Mouse (Mus musculus) spleen, adult 2 months (tissue): Measurements from ENCODE around the gene Foxl1. TPM values are rescaled to one million over a fixed set of nuclear protein-coding genes. Genes with fewer than 3 reads are reported as not detected.

Experiments used
- DNase-seq, 2 experiments: peaks; one replicate each; pipeline versions ENCODE4 v3.0.0 to v3.0.0-alpha.2; 2012 to 2021; ENCODE audit warnings: low spot score in 2 of 2, low read depth in 1 of 2
- H3K27ac ChIP-seq: fragments of 200-500 bp; 2 replicates; pipeline ENCODE4 v1.5.1; 2012; ENCODE audit warnings: low read length, inconsistent platforms; ENCODE audit not compliant: insufficient read depth
- H3K27me3 ChIP-seq: fragments of 200-500 bp; 2 replicates; pipeline ENCODE4 v1.6.1; 2012; ENCODE audit warnings: mild to moderate bottlenecking, moderate library complexity, low read length, inconsistent platforms; ENCODE audit not compliant: control insufficient read depth, insufficient read depth
- H3K36me3 ChIP-seq: fragments of 200-500 bp; 2 replicates; pipeline ENCODE4 v1.6.1; 2012; ENCODE audit warnings: mild to moderate bottlenecking, low read length, inconsistent platforms; ENCODE audit not compliant: control insufficient read depth, insufficient read depth
- H3K4me1 ChIP-seq: fragments of 200-500 bp; 2 replicates; pipeline ENCODE4 v1.6.1; 2011; ENCODE audit warnings: inconsistent platforms; ENCODE audit not compliant: control insufficient read depth, insufficient read depth, insufficient read length
- H3K4me3 ChIP-seq: fragments of 200-500 bp; 2 replicates; pipeline ENCODE4 v1.5.1; 2011; ENCODE audit warnings: mild to moderate bottlenecking, inconsistent platforms; ENCODE audit not compliant: insufficient read depth, insufficient read length; ENCODE audit errors: extremely low read depth
- CTCF ChIP-seq: fragments of 200-500 bp; IDR thresholded peaks from 2 replicates; pipeline ENCODE4 v1.5.1; 2011; ENCODE audit warnings: mild to moderate bottlenecking, inconsistent platforms; ENCODE audit not compliant: insufficient read depth, insufficient read length, insufficient replicate concordance; ENCODE audit errors: extremely low read depth
- POLR2A ChIP-seq: fragments of 200-500 bp; IDR thresholded peaks from 2 replicates; pipeline ENCODE4 v1.6.1; 2011; ENCODE audit warnings: low read depth, low read length, inconsistent platforms
- WGBS: fragments of 180-500 bp; shearing (Covaris S2); methylation state at CpG from one replicate; pipeline ENCODE4 v1.1.7; 2018; 5-methylcytosine and 5-hydroxymethylcytosine counted together
- polyA plus RNA-seq: library from polyadenylated mRNA; depleted of rRNA; stranded (reverse); fragments of >200 nt; gene quantifications from 2 replicates; pipeline ENCODE4 v1.2.3, GENCODE M21; 2012

Gene Foxl1
- polyA plus RNA-seq, 1 experiment: not detected

GRCm38 (mm10) chr8:121125311-121125876, 2.3 kb upstream of the Foxl1 start:
- no peak for DNase-seq
- 4% methylated on average over 35 of the region's 36 CpGs for WGBS
- Histone ChIP-seq H3K36me3 (no peaks in the 10 kb centered on the region), H3K27ac (no peak overlapping the region), H3K27me3 (peaks cover 33% of the 10 kb centered on the region), H3K4me1 (no peaks in the 10 kb centered on the region), H3K4me3 (no peak overlapping the region)
- TF ChIP-seq POLR2A (no peak), CTCF (no peak)

GRCm38 (mm10) chr8:121126191-121126590, 1.5 kb upstream of the Foxl1 start:
- TF ChIP-seq CTCF: no peak
- no peak for TF ChIP-seq POLR2A
- H3K4me3 ChIP-seq: no peak overlapping the region
- no peak overlapping the region for H3K27ac ChIP-seq
- H3K27me3 ChIP-seq: peaks cover 32% of the 10 kb centered on the region
- no peaks in the 10 kb centered on the region for H3K36me3 ChIP-seq
- 17% methylated on average over 6 of the region's 6 CpGs for WGBS
- no peak for DNase-seq
- no peaks in the 10 kb centered on the region for H3K4me1 ChIP-seq

GRCm38 (mm10) chr8:121126694-121127093, 1.0 kb upstream of the Foxl1 start:
- H3K27me3 ChIP-seq: peaks cover 30% of the 10 kb centered on the region
- no peak for DNase-seq
- no peaks in the 10 kb centered on the region for H3K4me1 ChIP-seq
- TF ChIP-seq POLR2A (no peak), CTCF (no peak)
- H3K36me3 ChIP-seq: no peaks in the 10 kb centered on the region
- 23% methylated on average over 6 of the region's 6 CpGs for WGBS
- no peak overlapping the region for H3K4me3 ChIP-seq
- H3K27ac ChIP-seq: no peak overlapping the region

GRCm38 (mm10) chr8:121127291-121127701, 444 bp upstream of the Foxl1 start:
- H3K27me3 ChIP-seq: peaks cover 27% of the 10 kb centered on the region
- H3K27ac ChIP-seq: no peak overlapping the region
- no peaks in the 10 kb centered on the region for H3K4me1 ChIP-seq
- no peak for DNase-seq
- WGBS: 15% methylated on average over 11 of the region's 11 CpGs
- H3K4me3 ChIP-seq: no peak overlapping the region
- TF ChIP-seq CTCF (no peak), POLR2A (no peak)
- H3K36me3 ChIP-seq: no peaks in the 10 kb centered on the region

GRCm38 (mm10) chr8:121128531-121129264, 958 bp downstream of the Foxl1 start:
- no peak for DNase-seq
- no peak for TF ChIP-seq POLR2A
- no peak for TF ChIP-seq CTCF
- no peak overlapping the region for H3K4me3 ChIP-seq
- H3K36me3 ChIP-seq: no peaks in the 10 kb centered on the region
- H3K4me1 ChIP-seq: no peaks in the 10 kb centered on the region
- WGBS: 9% methylated on average over 54 of the region's 55 CpGs
- H3K27me3 ChIP-seq: peaks cover 24% of the 10 kb centered on the region
- H3K27ac ChIP-seq: no peak overlapping the region

GRCm38 (mm10) chr8:121129265-121129940, 1.7 kb downstream of the Foxl1 start:
- 28% methylated on average over 16 of the region's 16 CpGs for WGBS
- Histone ChIP-seq H3K36me3 (no peaks in the 10 kb centered on the region), H3K27me3 (peaks cover 24% of the 10 kb centered on the region), H3K4me1 (no peaks in the 10 kb centered on the region), H3K27ac (no peak overlapping the region), H3K4me3 (no peak overlapping the region)
- no peak for DNase-seq
- no peak for TF ChIP-seq POLR2A
- TF ChIP-seq CTCF: no peak
